Mouse (Mus musculus): ENCODE measurements around the gene Lrrn3. TPM values are rescaled to one million over a fixed set of nuclear protein-coding genes. Genes with fewer than 3 reads are reported as not detected.

Lrrn3 gene
- total and polyA plus RNA-seq, 2 experiments: 0.13 to 1.0 TPM

DNA sequence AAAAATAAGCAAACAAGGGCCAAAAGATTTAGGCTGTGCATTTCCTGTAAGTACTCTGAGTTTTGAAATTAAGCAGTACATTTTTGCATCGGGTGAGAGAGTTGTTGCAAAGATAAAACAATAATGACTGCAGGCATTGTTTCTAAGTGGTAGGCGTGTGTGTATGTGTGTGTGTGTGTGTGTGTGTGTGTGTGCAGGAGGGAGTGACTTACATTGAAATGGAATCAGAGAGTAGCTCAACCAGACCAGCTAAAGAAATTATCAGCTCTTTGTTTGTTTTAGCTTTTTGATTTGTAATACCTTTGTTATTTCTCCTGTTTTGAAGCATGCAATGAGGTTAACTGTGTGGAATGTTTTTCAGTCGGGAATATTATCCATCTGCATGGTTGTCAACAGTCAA is 84.3 kb downstream of the Lrrn3 start:
- 65% methylated on average over 3 of the region's 3 CpGs for WGBS

More for the DNA sequence above, 84.3 kb downstream of the Lrrn3 start:
- TF ChIP-seq POLR2A (IDR thresholded peaks at IDR 0.05; ENCODE audit: extremely low read depth, insufficient read depth, low read length): no peak
- Histone ChIP-seq H3K36me3 (ENCODE audit: control insufficient read depth, insufficient read depth, low read length) (no peaks in the 10 kb centered on the region), H3K27ac (replicated peaks; ENCODE audit: insufficient read depth, low read depth, low read length) (no peak overlapping the region), H3K4me1 (ENCODE audit: control insufficient read depth, insufficient read depth, low read length) (no peaks in the 10 kb centered on the region), H3K9ac (ENCODE audit: low read depth, low read length) (no peak overlapping the region), H3K4me3 (ENCODE audit: insufficient read depth, low read depth, low read length) (no peak overlapping the region), H3K79me2 (ENCODE audit: control insufficient read depth, insufficient read depth, low read length) (no peaks in the 10 kb centered on the region), H3K27me3 (ENCODE audit: control insufficient read depth, insufficient read depth, low read length) (no peaks in the 10 kb centered on the region)
- no peak for DNase-seq (ENCODE audit: extremely low read depth, low read depth, low spot score)
